Mouse (Mus musculus): ENCODE measurements around the gene Nr5a2.
A peak's percentile ranks its signal among the peaks of the same experiment; 100 is the strongest.

Nr5a2 gene

DNA sequence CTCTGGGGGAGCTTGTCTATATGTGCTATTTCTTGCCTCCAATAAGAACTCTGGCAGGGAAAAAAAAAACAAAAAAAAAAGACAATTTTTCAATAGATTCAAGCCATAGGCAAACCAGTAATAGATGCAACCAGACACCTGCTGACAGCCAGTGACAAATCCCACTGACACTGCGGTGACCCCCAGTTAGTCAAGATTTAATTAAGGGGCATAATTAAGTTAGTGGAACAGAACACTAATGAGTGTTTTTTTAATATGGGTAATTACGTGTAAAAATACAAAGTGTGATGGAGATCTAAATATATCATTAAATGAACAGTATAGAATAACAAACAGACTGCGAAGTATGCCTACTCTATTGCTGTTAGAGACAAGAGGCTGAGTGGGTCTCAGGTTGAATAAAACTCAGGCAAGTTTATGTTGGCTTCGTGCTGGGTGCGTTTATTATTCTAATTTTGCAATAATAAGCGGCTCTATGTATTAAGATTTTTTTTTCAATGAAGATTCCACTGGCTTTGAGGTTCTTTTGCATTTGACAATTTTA, 50.7 kb downstream of the Nr5a2 start:
- no peak for DNase-seq

DNA sequence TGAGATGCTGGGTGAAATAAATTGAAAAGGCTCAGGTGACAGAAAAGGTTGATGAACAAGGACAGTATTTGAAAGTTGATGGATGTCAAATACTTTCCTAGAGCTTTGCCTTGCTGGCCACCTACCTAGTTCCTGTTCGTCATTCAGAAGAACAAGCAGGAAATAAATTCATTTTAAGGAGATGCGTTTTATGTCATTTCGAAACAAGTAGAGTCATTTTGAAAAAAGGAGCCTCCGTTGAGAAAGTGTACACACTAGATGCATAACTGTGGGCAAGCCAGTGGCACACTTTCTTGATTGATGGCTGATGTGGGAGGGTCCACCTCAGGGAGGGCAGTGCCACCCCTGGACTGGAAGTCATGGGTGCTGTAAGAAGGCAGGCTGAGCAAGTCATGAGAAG, 62.1 kb downstream of the Nr5a2 start:
- DNase-seq, result no peak

DNA sequence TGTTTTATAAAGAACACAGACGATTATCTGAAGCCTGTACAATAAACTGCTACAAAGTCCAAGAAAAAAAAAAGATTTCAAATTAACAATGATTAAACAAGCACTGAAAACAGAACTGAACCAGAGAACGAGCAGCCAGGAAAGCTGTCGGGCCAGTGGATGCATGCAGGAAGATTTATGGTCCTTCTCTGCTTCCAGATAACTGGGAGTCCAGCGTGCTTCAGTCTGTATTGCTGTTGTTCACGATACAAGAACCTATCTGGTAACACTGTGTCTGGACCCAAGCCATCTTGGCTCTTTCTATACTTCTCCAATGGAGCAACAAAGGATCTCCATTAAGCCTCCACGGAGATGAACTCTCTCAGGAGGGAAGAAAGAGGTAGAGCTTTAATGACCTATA, 63.9 kb downstream of the Nr5a2 start:
- DNase-seq, result peak; percentile 31 to 42

DNA sequence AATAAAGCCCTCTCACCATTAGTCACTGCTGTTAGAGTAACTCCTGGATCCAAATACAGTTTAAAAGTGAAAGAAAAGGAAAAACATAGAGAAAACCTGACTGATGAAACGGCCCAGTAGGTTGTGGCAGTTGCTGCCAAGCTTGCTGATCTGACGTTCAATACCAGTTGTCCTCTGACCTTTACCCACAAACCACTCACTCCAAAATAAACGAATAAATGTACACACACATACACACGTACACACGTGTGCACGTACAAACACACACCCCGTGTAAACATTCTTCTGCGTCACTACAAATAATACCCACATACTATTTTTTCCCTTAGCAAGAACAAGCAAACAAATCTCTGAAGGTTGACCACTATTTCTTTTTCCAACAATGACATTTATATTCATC, 64.4 kb downstream of the Nr5a2 start:
- DNase-seq, result peak in 1 of 2 experiments; percentile 10

DNA sequence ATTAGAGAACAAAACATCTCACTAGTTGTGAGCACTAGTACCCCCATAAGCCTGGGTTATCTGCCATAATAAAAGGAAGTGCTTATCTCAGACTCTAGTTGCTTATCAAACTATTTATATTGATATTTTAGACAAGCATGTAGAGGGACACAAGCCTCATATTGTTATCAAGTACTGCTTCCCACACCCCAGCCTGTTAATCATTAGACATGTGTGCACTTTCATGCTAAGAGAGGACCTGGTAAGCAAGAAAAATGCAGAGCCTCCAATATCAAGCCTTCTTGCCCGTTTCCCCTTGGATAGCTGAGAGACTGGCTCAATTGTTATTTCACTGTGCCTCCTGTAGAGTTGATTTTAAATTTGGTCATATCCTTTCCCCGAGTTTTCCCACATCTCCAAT, 65.5 kb downstream of the Nr5a2 start:
- DNase-seq, result peak in 1 of 2 experiments; percentile 12

DNA sequence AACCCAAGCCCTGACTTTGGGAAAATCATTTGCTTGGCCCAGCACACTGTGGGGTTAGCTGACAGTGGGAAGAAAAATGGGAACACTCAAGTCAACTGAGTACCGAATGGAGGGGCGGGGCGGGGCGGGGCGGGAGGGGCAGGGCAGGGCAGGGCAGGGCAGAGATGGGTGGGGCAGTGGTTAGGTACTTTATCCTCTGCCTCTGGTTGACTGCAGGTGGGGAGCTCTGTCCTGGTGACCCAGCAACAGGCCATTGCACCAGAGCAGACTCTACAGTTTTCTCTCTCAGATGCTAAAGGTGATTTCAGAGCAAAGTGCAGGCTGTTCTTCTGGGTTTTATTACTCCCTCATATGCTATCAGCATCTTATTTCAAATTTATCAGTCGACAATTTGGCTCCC, 67.1 kb downstream of the Nr5a2 start:
- no peak for DNase-seq

DNA sequence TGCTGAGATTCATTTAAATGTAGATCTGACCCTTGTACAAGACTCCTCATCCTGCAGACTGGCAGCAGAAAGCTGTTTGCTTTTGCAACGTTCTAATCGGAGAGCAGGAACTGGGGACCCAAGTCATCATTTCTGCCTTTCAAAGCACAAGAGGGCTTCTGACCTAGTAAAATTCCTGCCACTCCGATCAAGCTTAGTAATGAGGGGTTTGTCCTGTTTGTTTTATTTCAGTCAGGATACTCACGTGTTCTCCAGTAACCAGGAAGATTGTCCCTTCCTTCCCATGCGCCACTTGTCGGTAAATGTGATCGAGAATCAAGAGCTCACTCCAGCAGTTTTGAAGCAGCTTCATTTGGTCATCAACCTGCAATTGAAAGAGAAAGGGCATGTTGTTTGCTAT, 69.8 kb downstream of the Nr5a2 start:
- DNase-seq, result no peak

DNA sequence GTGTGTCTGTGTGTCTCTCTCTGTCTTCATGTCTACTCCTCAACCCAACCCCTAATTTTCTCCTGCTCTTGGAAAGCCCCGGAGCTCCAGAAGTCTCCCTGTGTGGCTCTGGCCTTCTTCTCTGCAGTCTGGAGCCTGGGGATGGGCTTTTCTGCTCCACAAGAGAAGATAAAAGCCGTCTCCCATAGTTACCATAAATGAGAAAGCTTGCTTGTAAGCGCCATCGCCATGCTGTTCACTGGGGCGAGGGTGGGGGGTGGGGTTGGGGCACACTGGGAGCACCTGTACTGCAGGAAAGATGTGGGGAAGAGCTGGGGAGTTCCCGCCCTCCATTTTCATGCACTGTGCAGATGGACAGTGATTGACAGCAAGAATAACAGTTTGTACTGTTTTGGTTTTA, 71.5 kb downstream of the Nr5a2 start:
- no peak for DNase-seq

DNA sequence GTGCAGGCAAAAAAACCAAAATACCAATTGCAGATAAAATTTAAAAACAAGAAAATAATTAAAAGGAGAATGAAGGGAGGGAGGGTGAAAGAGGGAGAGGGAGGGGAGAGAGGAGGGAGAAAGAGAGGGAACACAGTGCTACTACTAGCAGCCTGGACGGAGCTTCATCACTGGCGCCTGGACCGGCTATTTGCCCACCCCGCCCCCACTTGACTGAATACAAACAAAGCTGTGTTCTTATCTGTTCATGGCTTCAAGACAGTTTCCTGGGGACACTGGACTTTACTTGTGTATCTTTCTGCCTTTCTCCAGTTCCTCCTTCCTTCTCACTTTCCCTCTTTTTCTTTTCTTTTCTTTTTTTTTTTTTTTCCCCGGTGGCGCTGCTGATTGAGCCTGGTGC, 73.6 kb downstream of the Nr5a2 start:
- no peak for DNase-seq

DNA sequence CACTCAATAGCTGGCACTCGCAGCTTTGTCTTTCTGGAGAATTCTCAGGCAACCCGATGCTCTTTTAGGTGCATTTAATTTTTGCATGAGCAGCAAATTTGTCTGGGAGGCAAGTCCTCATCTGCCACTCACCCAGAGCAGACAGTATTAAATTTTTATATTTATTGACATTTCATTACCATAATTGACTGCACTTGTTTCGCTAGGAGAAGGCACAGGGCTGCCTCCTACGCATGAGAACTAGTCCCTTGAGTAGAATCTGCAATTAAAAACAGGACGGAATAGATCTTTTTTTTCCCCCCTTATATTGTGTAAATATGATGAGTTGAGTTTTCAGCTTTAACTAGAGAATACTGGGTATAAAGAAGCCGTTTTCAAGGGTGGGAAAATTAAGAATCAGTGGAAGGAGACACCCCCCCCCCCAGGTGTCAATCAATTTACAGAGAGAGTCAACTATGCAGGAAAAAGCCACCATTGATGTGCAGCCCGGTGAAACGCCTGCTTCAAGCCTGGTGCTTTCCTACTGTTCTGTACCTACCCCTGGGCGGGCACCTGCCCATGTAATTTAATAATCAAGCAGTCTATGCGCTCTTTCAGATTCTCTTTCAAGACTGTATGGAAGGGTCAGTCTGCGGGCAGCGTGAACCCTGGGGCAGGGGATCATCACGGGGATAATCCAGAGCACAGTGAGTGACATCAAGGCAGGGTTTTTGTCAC, 76.6 kb downstream of the Nr5a2 start:
- DNase-seq, result no peak

DNA sequence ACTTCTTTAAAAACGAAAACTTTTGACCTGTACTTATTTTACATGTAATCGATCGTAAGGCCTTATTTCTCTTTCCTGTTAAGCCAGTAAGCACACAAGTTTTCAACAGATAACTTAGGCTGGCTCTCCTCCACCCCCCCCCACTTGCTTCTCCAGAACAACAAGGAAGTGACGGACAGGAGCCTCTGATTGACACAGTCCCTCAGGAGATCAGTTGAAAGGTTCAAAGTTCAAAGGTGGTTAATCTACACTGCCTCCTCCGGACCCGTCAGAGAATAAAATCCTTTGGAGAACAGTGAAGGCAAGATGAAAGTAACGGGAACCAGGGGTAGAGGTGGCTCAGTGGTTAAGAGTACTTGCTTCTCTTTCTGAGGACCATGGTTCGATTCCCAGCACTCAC, 80.0 kb downstream of the Nr5a2 start:
- no peak for DNase-seq

DNA sequence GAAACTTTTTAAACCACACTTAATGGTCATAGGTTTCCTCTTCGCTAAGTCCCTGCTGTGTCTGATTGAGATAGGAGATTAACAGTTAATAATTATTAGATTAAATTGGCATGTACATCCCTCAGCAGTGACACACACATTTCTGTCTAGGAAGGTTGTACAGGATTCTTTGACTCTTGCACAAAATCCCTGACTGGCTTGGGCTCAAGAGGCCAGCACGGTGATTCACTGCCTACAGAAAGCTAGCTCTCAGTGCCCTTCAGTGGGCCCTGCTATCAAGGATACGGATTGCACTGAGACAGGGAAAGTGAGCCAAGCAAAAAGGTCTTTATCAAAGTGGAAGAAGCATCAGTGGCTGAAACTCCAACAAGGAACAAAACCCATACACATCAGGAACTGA, 85.2 kb downstream of the Nr5a2 start:
- no peak for DNase-seq

DNA sequence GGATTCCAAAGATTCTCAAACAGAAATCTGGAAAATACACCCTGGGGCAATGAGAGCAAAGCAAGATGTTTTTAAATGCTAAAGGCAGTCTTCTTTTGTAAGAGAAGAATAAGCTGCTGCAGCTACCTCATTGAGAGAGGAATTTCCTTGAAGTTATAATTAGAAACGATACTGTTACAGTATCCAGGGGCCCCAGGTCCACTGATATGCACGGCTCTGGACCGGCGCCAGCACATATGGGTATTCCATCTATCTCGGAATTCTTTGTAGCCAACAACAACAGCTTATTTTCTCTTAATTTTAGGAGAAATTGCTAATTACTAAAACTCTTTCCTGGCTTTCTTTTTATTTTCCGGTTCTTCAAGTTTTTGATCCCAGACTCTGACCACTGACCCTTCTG, 91.3 kb downstream of the Nr5a2 start:
- no peak for DNase-seq

DNA sequence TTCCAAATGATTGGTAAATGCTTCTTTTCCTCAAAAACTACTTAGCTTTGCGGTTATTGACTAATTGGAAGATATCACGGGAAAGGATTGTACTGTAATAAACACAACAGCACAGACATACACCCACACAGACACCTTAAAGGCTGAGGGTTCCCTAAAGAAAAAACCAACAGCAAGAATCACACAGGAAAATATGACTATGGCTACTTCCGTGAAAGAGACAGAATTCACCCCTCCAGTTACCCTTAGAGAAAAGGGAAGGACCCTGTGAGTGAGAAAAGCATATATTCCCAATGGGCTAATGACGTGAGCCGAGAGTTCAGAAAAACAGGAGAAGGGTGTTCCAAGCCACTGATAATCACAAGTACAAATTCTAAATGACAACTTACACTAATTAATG, 92.0 kb downstream of the Nr5a2 start:
- no peak for DNase-seq

DNA sequence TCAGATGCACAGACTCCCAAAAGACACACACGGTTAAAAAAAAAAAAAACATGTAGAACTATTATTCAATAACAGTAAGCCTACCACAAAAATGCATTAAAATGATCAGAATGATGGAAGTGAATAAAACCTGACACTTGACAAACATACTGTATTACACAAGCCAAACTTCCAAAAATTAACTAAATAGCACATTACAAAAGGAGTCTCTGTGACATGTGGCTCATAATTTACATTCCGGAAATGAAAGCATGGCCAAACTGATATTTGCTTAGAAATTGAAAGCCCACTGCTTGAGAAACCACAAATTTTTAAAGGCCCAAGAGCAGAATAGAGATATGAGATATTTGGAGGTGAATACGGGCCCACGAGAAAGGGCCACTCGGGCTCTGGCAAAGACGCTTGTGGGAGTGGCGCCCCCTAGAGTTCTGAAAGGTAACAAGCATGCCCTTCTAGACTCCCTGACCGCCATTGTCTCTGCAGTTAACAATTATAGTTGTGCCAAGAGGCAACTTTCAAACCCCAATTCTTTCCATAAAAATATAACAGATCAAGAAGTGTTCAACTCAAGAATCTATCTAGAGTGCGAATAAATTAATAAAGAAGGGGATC, 93.7 kb downstream of the Nr5a2 start:
- peak in 1 of 2 experiments; percentile 39 for DNase-seq

DNA sequence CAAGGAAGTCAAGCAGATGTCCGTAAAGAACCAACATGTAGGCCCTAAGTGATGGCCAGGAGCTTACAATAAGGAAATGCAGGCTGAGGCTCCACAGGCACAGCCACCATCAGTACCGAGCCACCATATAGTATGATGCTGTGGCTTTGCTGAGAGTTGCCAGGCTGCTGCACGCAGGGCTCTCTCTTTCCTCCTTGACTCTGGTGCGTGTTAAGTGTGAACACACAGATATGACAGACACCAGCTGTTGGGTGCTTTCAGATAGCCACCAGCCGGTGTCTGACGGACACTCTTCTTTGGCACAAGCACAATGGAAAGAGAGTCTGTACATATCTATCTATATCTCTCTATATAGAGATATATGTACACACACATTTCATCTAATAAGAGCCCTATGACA, 97.0 kb downstream of the Nr5a2 start:
- no peak for DNase-seq

DNA sequence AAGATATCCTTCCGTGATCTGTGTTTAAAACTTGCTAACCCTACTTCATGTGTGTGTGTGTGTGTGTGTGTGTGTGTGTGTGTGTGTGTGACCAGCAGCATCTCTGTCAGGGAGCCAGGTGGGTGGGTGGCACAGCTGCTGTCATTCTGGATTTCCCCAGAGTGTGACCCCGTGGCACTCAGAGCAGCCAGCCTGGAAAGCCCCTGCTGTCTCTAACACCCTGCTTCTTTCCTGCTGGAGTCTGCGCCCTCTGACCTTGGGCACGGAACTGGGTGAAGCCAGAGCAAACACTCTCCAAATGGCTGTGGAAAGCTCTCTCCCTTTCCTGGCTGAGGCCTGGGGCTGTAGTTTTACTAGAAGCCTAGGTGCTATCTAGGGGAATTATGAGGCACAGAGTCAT, 100.8 kb downstream of the Nr5a2 start:
- peak; percentile 2 to 22 for DNase-seq

DNA sequence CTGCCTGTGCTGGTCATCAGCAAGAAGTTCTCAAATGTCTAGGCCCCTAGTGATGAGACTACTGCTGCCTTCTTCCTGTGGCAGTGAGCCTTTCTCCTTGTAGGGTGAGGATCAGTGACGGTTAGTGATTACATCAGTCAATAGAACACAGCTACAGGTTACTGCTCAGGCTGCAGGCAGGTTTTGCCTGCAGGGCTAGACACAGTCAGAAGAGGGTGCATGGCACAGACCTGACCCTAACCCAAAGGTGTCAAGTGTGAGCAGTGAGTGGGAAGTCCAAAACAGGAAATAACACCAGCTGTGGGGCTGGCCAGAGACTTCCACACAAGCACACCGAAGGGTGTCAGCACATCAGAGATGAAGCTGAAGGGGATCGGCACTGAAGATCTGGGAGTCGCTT, 101.5 kb downstream of the Nr5a2 start:
- DNase-seq, result no peak

DNA sequence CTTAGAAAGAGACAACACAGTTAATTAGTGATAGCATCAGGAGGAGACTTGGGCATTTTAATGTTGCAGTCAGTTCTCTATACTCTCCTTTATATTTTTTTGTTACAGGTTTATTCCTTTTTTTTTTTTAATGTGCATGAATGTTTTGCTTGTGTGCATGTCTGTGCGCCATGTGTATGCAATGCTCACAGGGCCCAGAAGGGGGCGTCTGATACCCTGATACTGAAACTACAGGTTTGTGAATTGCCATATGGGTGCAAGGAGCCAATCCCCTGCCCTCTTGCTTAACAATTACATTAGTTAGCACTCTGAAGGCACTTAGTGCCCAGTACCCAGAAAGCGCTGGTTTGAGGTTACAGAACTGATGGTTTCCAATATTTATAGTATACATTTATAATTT, 104.1 kb downstream of the Nr5a2 start:
- peak in 1 of 2 experiments; percentile 26 for DNase-seq

DNA sequence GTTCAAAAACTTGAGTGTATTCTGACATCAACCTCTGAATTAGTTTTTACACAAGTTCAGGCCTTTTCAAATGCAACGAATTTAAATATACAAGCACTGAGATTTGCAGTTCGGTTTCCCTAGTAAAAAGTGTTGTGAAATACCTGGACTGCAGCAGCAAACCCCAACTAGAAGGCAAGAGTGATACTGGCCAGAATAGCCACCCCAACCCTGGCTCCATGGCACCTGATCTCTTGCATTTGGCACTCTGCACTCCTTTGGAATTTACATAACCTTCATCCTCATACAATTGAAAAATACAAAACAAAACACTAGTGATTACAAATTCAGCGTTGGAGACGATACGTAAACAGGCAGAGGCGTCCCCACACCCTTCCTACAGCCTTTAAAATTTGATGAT, 111.5 kb downstream of the Nr5a2 start:
- DNase-seq, result no peak

DNA sequence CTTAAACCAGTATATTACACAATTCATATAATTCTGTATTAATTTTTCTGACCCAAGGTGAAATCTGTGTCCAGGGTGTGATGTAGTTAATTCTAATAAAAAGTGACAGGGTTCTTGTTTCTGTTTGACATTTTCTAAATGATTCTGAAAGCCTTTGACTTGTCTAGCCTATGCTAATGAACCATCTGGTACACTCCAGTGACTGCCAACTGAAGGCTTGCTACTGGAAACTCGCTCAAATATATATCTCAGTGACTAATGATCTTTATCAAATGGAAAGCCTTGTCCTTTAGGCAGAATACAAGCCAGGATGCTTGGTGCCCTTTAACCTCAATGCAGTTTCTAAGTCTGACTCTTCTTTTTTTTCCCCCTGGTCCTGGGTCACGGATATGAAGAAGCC, 114.2 kb downstream of the Nr5a2 start:
- no peak for DNase-seq

DNA sequence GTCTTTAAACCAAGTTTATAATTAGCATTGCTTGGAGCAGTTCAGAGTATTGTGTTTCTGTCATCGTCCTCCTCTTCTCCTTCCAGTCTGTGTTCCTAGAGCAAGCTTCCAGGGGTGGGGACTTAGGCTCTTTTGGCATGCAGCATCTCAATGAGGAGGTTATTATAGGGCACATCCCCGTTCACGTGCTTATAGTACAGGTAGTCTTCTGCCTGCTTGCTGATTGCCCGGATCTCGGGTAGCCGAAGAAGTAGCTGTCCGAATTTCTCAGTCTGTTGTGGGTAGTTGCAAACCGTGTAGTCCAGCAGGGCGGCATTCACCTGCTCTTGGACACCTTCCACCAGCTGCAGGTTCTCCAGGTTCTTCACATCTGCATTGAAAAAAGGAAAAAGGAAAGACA, 114.9 kb downstream of the Nr5a2 start:
- no peak for DNase-seq

DNA sequence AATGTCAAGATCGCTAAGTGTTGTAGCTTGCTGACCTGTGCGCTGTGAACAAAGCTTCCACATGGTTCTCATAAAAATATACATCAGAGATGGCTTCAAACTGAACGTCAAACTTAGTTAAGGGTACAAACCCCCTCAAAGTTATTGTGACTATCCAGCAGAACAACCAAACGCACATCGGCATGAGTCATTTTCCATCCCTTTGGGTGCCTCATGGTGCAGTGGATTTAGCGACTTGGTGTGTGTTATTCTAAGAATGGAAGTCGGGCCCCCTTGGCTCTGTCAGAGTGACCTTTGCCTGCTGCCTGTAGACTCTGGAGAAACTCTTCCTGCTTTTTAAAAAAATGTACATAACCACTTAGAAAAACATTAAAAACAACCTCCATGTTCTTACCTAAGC, 119.7 kb downstream of the Nr5a2 start:
- no peak for DNase-seq

DNA sequence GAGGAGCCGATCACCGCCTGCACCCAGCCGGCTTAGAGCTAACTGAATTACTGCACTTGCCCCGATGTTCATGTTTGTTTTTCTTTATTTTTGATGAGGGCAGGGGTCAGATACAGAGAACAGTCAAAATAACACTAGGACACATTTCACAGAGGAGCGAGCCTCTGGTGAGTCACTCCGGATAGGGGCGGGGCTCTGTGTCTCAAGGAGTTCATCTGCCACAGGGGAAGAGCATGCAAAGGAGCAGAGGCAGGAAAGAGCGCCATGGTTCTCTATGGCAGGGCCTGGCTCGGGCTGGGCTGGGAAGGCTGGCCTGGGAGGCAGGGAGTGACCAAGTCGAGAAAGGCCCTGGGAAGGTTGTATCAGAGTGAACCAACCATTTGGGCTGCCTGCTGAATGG, 121.0 kb downstream of the Nr5a2 start:
- DNase-seq, result peak; percentile 59 to 66

Data from kidney, postnatal 36 days (tissue).